Comparison of ENCODE assay signal across 8 mouse cellular contexts in genomic region chr17:45555452-45556106, GRCm38 (mm10). TPM values are rescaled to one million over a fixed set of nuclear protein-coding genes. Genes with fewer than 3 reads are reported as not detected.
DNase-seq lines count a peak whose midpoint lies in the region; ATAC-seq and TF ChIP-seq lines count a peak whose summit lies in the region.

Gene Nfkbie (plus strand): TSS chr17:45555703.

- peak within 1 kb of the TSS; percentile 72 for H3K9ac ChIP-seq in MEL (ENCODE audit: control insufficient read depth, low read depth, low read length, poor library complexity, severe bottlenecking)

- TF ChIP-seq CTCF in MEL (IDR thresholded peaks at IDR 0.05 in 2 of 3, conservative IDR thresholded peaks at IDR 0.05 in 1 of 3; ENCODE audit: control insufficient read depth in 1 of 3, insufficient read depth in 1 of 3, low read depth in 2 of 3, low read length in 3 of 3, poor library complexity in 1 of 3, severe bottlenecking in 1 of 3), result no peak

- no peaks in the 10 kb centered on the region for H3K9me3 ChIP-seq in MEL (replicated peaks; ENCODE audit: insufficient read depth, low read length)

- ATAC-seq in hematopoietic stem cell, adult 5-6 weeks (replicated peaks in 1 of 2; ENCODE audit: insufficient read depth in 1 of 2, low FRiP score in 2 of 2, low TSS enrichment in 1 of 2, low read depth in 1 of 2, poor library complexity in 2 of 2, severe bottlenecking in 2 of 2), result peak; percentile 50 to 59

- 0 out of 4 replicates have a peak, but pooled peaks of 1 of the 2 experiments have one; percentile 11 for TF ChIP-seq EP300 in MEL (IDR thresholded peaks at IDR 0.05; ENCODE audit: low read depth in 1 of 2, low read length in 2 of 2)

- no peaks in the 10 kb centered on the region; the same call in 1 of the 2 replicates for H3K79me2 ChIP-seq in MEL (ENCODE audit: control insufficient read depth, insufficient read depth, low read length, poor library complexity)

- TF ChIP-seq POLR2A in MEL (IDR thresholded peaks at IDR 0.05; ENCODE audit: control insufficient read depth in 1 of 2, insufficient read depth in 1 of 2, low read depth in 1 of 2, low read length in 2 of 2, poor library complexity in 1 of 2), result peak; percentile 45 to 63; a peak in 3 of 4 replicates

- H3K36me3 ChIP-seq in MEL (ENCODE audit: control insufficient read depth in 1 of 2, insufficient read depth in 2 of 2, low read length in 2 of 2), result peaks cover 0 to 11% of the 10 kb centered on the region in 2 experiments; a peak in 2 of 4 replicates

- peak within 1 kb of the TSS; percentile 56 for H3K27ac ChIP-seq in MEL (ENCODE audit: control insufficient read depth, low read depth, low read length)

- no peak for TF ChIP-seq RAD21 in MEL (IDR thresholded peaks at IDR 0.05; ENCODE audit: low read depth, low read length)

- peak within 1 kb of the TSS; percentile 61 to 85 for H3K4me3 ChIP-seq in MEL (ENCODE audit: control insufficient read depth in 1 of 2, insufficient read depth in 1 of 2, low read depth in 2 of 2, low read length in 2 of 2)

- H3K4me1 ChIP-seq in MEL (ENCODE audit: control insufficient read depth in 1 of 2, insufficient read depth in 2 of 2, low read length in 2 of 2), result peaks cover 0 to 28% of the 10 kb centered on the region in 2 experiments; a peak in 3 of 4 replicates

- H3K27me3 ChIP-seq in MEL (ENCODE audit: control insufficient read depth in 1 of 2, insufficient read depth in 2 of 2, low read length in 2 of 2), result peaks cover 0 to under 1% of the 10 kb centered on the region in 2 experiments; a peak in 2 of 4 replicates

- DNase-seq in MEL (ENCODE audit: low read depth, low spot score), result peak; percentile 94
- DNase-seq in cerebellum, adult 8-10 months, result peak; percentile 93
- DNase-seq in forelimb bud, embryonic 11.5 days (ENCODE audit: low read depth, low spot score), result peak; percentile 87
- peak; percentile 92 for DNase-seq in layer of hippocampus, adult 9-11 months
- peak; percentile 97 for DNase-seq in lung, postnatal 10 days
- DNase-seq in ovary, postnatal 14 days (ENCODE audit: low spot score), result peak; percentile 90
- peak; percentile 99 for DNase-seq in thymus, postnatal 14 days

TF ChIP-seq in MEL, 35 proteins besides CTCF, POLR2A, EP300 and RAD21:
- no peak for TF ChIP-seq MYB (IDR thresholded peaks at IDR 0.05; ENCODE audit: low read depth, low read length)
- no peak for TF ChIP-seq UBTF (IDR thresholded peaks at IDR 0.05; ENCODE audit: borderline replicate concordance, insufficient read depth, low read depth, low read length)
- TF ChIP-seq MYC (IDR thresholded peaks at IDR 0.05; ENCODE audit: low read depth, low read length), result no peak
- no peak for TF ChIP-seq KAT2A (conservative IDR thresholded peaks at IDR 0.05; ENCODE audit: low read depth, low read length)
- TF ChIP-seq GATA1 (IDR thresholded peaks at IDR 0.05; ENCODE audit: low read depth, low read length), result no peak
- TF ChIP-seq CHD2 (IDR thresholded peaks at IDR 0.05; ENCODE audit: low read length), result no peak
- TF ChIP-seq ELF1 (IDR thresholded peaks at IDR 0.05; ENCODE audit: low read depth, low read length), result peak; percentile 96
- no peak for TF ChIP-seq JUND (IDR thresholded peaks at IDR 0.05; ENCODE audit: low read depth, low read length)
- TF ChIP-seq MAZ (IDR thresholded peaks at IDR 0.05; ENCODE audit: low read depth, low read length), result peak; percentile 84
- no peak for TF ChIP-seq MAX (IDR thresholded peaks at IDR 0.05; ENCODE audit: low read length)
- TF ChIP-seq CHD1 (IDR thresholded peaks at IDR 0.05; ENCODE audit: low read depth, low read length), result no peak
- TF ChIP-seq MEF2A (IDR thresholded peaks at IDR 0.05; ENCODE audit: extremely low read depth, insufficient replicate concordance, low read depth, low read length, poor library complexity, severe bottlenecking), result no peak
- TF ChIP-seq TAL1 (IDR thresholded peaks at IDR 0.05; ENCODE audit: low read length), result no peak
- 0 out of 2 replicates have a peak, but pooled peaks have one; percentile 4 for TF ChIP-seq ZC3H11A (IDR thresholded peaks at IDR 0.05; ENCODE audit: low read depth, low read length)
- TF ChIP-seq TCF12 (IDR thresholded peaks at IDR 0.05; ENCODE audit: low read depth, low read length), result no peak; the same call in 1 of the 2 replicates
- peak; percentile 45; the same call in 1 of the 2 replicates for TF ChIP-seq ETS1 (IDR thresholded peaks at IDR 0.05; ENCODE audit: low read depth, low read length)
- no peak for TF ChIP-seq USF2 (IDR thresholded peaks at IDR 0.05; ENCODE audit: borderline replicate concordance in 1 of 2, insufficient read depth in 1 of 2, low read depth in 1 of 2, low read length in 2 of 2)
- no peak for TF ChIP-seq RCOR1 (IDR thresholded peaks at IDR 0.05; ENCODE audit: low read depth, low read length)
- TF ChIP-seq MAFK (IDR thresholded peaks at IDR 0.05; ENCODE audit: borderline replicate concordance, low read depth, low read length), result no peak
- no peak for TF ChIP-seq NRF1 (IDR thresholded peaks at IDR 0.05; ENCODE audit: insufficient read depth, low read depth, low read length, poor library complexity, severe bottlenecking)
- TF ChIP-seq SIN3A (IDR thresholded peaks at IDR 0.05; ENCODE audit: low read length), result peak; percentile 77; the same call in 1 of the 2 replicates
- TF ChIP-seq MXI1 (IDR thresholded peaks at IDR 0.05; ENCODE audit: low read depth, low read length), result peak; percentile 16
- TF ChIP-seq ZKSCAN1 (IDR thresholded peaks at IDR 0.05; ENCODE audit: low read depth, low read length), result no peak
- no peak for TF ChIP-seq SMC3 (IDR thresholded peaks at IDR 0.05; ENCODE audit: low read depth, low read length)
- TF ChIP-seq NELFE (IDR thresholded peaks at IDR 0.05; ENCODE audit: low read depth, low read length), result peak; percentile 45
- TF ChIP-seq ZNF384 (IDR thresholded peaks at IDR 0.05; ENCODE audit: low read depth, low read length), result no peak
- TF ChIP-seq BHLHE40 (IDR thresholded peaks at IDR 0.05; ENCODE audit: borderline replicate concordance, low read depth, low read length), result no peak
- TF ChIP-seq TBP (IDR thresholded peaks at IDR 0.05; ENCODE audit: low read depth, low read length), result peak; percentile 33; the same call in 1 of the 2 replicates
- TF ChIP-seq E2F4 (IDR thresholded peaks at IDR 0.05; ENCODE audit: borderline replicate concordance, low read depth, low read length), result no peak
- TF ChIP-seq POLR2AphosphoS2 (IDR thresholded peaks at IDR 0.05; ENCODE audit: low read length), result no peak
- TF ChIP-seq POLR2AphosphoS5 (IDR thresholded peaks at IDR 0.05; ENCODE audit: borderline replicate concordance, low read depth, low read length), result no peak
- peak; percentile 56; the same call in 1 of the 2 replicates for TF ChIP-seq HCFC1 (IDR thresholded peaks at IDR 0.05; ENCODE audit: low read depth, low read length)
- TF ChIP-seq ZMIZ1 (IDR thresholded peaks at IDR 0.05; ENCODE audit: low read depth, low read length), result peak; percentile 30; the same call in 1 of the 2 replicates
- no peak for TF ChIP-seq USF1 (IDR thresholded peaks at IDR 0.05; ENCODE audit: low read depth, low read length)
- TF ChIP-seq GABPA (IDR thresholded peaks at IDR 0.05; ENCODE audit: low read depth, low read length), result no peak

RNA-seq across cellular contexts. Expression of gene Nfkbie, which starts in this region (rescaled TPM):
- total RNA-seq in MEL (2012; rRNA removed), result 2.7 and 3.3 TPM in 2 replicates
- polyA plus RNA-seq in MEL (2012; ENCODE audit: insufficient read depth in 1 of 2, insufficient read length in 2 of 2, low read depth in 1 of 2, low replicate concordance in 2 of 2, missing spikeins in 1 of 2), result 1 to 10 TPM in 1 of 2 experiments, not detected in 1; 5.7 TPM
- 20.5 and 22.7 TPM in 2 replicates for total RNA-seq in hematopoietic stem cell, adult 5-6 weeks (2017)

Comparison
In these comparisons a context has a peak if more than half of its experiments do, and no peak if none do; other contexts are left out.
1. Peak in every context shown above with its lines: DNase-seq, ATAC-seq, H3K4me3 ChIP-seq and H3K27ac ChIP-seq.